Mouse (Mus musculus): ENCODE results near the gene Gm9507. TPM values are rescaled to one million over a fixed set of nuclear protein-coding genes. Genes with fewer than 3 reads are reported as not detected.
"Not testable (repeated sequence)": the region's sequence is repeated elsewhere in the genome, so short reads cannot be mapped to it uniquely, and the experiment has no call there.

Gene Gm9507
- total RNA-seq (2021): not detected
- long read RNA-seq, experiment 1: 0 reads
- long read RNA-seq, experiment 2: 0 reads

DNA sequence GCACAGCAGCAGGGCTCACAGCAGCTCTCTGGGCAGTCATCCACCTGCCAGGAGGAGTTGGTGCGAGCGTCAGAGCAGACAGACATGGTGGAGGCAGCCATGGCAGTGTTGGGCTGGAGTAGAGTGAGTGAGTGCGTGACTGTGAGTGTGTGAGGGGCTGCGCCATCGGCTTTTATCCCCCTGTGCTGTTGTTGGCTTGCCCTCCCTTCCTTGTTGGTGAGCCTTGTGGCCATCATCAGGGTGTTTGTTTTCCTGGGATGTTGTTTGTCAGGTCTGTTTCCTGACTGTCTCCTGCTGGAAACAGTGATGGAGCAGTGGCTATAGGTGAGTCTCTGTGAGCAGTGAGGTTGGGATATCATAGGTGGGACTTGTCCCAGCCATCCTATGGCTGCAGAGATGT, at the start of gene Gm9507:
Gm9507 (minus strand) TSS at position 101 of the 400 bp plus-strand sequence.
- no peak for DNase-seq (ENCODE audit: low spot score in 2 of 2)

DNA sequence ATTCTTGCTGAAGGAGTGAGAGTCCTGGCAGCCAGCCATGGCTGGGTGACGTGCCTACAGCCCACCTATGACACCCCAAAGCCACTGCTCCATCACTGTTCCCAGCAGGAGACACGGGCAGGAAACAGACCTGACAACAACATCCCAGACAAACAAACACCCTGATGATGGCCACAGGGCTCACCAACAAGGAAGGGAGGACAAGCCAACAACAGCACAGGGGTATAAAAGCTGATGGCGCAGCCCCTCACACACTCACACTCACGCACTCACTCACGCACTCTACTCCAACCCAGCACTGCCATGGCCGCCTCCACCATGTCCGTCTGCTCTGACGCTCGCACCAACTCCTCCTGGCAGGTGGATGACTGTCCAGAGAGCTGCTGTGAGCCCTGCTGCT, 40.9 kb upstream of the Gm9507 start, which contains the start of gene Gm10318:
Gm10318 (plus strand) TSS at position 301 of the 400 bp plus-strand sequence.
- no peak for DNase-seq (ENCODE audit: low spot score in 2 of 2)

DNA sequence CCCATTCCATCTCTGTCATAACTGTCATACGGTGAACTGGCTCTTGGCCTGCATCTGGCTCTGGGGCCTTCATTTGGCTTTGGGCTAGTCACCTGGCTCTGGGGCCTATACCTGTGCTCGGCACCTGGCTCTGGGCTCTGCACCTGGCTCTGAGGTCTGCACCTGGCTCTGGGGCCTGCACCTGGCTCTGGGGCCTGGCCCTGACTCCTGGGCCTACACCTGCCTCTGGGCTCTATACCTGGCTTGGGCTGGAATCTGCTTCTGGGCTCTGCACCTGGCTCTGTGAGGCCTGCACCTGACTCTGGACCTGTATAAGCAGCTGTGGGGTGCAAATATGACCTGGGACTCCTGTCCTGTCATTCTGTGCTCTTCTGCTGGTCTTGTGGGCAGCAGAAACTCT, 35.9 kb upstream of the Gm9507 start:
- DNase-seq (ENCODE audit: low spot score in 2 of 2): no peak

DNA sequence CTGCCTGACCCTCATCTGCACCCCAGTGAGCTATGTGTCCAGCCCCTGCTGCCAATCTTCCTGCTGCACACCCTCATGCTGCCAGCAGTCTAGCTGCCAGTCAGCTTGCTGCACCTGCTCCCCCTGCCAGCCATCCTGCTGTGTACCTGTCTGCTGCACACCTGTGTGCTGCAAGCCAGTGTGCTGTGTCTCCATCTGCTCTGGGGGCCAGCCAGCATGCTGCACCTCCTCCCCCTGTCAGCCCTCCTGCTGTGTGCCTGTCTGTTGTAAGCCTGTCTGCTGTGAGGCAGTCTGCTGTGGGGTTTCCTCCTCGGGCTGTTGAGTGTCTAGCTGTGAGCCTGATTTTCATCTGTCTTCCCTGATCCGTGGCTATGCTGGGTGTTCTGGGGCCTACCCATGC, 35.3 kb upstream of the Gm9507 start:
- no peak for DNase-seq (ENCODE audit: low spot score in 2 of 2)

DNA sequence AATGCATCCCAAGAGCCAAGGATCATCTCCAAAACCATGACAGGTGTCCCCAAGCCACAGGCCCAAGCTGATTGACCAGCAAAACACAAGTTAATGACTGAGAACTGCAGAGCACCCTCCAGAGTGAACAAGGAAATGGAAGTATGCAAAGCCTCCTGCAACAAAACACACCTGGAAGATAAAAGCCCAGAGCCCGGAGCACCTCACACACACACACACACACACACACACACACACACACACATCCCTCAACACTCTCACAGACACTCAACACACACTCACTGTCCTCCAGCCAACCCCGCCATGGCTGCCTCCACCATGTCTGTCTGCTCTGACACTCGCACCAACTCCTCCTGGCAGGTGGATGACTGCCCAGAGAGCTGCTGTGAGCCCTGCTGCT, 34.9 kb upstream of the Gm9507 start, which contains the start of gene Gm36176:
Gm36176 (plus strand) TSS at position 301 of the 400 bp plus-strand sequence.
- DNase-seq (ENCODE audit: low spot score in 2 of 2): no peak

DNA sequence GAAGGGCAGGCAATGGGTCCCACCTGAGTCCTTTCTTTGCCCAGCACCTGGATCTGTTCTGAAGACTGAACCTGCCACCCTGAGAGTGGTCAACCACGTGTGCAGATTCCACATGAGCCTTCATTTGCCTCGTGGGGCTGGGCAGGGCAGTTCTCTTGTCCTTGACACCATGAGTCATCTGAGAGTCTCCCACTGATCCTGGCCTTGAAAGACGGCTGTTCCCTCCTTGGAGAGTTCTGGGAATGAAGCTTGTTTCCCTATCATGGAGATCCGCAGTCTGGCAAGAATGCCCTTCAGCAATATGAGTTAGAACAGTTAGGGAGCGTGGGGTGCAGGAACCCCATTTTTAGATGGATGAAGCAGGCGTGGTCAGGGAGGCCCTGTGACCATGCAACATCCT, 27.4 kb upstream of the Gm9507 start:
- no peak for DNase-seq (ENCODE audit: low spot score in 2 of 2)

DNA sequence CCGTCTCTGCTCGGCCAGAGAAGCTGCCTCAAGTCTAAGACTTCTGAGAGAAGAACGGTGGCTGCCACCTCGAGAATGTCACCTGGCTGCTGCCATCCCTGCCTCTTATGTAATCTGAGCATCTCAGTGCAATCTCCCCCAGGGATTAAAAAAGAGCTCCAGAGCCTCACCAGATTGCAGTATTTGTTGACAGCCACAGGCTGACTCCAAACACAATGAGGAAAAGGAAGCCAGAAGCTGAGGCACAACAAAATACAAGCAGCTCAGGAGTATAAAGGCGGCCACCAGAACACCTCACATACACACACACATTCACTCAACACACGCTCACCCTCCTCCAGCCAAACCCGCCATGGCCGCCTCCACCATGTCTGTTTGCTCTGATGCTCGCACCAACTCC, 24.0 kb upstream of the Gm9507 start, which contains the start of gene Krtap10-10:
Krtap10-10 (plus strand) TSS at position 301 of the 400 bp plus-strand sequence.
- DNase-seq (ENCODE audit: low spot score in 2 of 2): no peak

DNA sequence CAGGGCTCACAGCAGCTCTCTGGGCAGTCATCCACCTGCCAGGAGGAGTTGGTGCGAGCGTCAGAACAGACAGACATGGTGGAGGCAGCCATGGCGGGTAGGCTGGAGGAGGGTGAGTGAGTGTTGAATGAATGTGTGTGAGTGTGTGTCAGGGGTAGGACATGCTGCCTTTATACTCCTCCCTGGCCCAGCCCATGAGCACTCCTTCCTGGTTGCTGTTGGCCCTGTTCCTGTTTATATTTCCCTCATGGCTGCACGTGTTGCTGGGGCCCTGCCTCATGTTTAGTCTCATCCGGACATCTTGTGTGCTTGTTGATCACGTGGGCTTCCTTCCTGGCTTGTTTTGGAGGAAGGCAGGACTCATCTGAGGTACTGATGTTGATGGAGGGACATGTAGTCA, 15.3 kb upstream of the Gm9507 start, which contains the start of gene Krtap10-4:
Krtap10-4 (minus strand) TSS at position 145 of the 400 bp plus-strand sequence.
- DNase-seq (ENCODE audit: low spot score in 2 of 2): no peak

DNA sequence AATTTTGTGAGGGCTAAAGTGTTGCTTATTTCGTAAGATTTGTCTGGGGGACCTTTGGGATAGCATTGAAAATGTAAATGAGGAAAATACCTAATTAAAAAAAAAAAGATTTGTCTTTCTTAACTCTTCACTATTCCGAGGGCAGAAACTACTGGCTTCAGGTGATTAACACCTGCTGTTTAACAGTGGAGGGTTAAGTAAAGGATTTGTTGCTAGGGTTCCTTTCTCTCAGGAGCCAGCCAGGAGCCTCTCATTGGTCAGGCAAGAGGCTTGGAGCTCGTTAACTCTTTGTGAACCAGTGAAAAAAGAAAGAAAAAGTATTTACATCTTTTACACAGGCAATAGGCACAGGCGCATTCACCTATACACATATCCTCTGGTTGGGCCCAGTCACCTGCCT, 7.6 kb upstream of the Gm9507 start:
- no peak for DNase-seq (ENCODE audit: low spot score in 2 of 2)

DNA sequence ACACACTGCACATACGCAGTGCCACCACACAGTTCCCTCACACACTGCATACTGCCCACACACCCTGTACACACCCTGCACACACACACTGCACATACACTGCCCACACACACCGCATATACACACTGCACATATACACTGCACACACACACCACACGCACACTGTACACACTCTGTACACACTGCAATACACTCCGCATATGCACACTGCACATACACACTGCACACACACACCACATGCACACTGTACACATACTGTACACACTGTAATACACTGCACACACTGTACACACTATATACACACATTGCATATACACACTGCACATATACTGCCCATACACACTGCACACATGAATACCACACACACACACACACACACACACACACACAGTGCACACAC, 6.9 kb upstream of the Gm9507 start:
- DNase-seq (ENCODE audit: low spot score in 2 of 2): no peak

DNA sequence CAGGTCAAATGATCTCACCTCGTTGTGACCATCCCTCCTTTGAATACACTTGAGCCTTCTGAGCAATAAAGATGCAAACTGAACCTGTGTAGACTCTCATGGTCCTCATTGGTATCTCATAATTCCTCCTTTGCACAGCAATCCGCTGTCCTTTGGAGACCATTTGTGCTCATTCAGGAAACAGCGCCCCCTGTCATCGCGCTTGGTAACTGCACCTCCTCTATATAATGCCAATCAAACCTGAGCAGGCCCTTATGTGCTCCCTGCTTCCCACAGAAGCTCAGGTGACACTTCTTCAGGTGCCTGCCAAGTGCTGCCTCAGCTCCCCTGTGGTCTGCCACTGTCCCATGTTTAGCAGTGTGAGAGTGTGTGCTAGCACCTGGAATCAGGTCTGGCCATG, 3.9 kb upstream of the Gm9507 start:
- DNase-seq (ENCODE audit: low spot score in 2 of 2): no peak

DNA sequence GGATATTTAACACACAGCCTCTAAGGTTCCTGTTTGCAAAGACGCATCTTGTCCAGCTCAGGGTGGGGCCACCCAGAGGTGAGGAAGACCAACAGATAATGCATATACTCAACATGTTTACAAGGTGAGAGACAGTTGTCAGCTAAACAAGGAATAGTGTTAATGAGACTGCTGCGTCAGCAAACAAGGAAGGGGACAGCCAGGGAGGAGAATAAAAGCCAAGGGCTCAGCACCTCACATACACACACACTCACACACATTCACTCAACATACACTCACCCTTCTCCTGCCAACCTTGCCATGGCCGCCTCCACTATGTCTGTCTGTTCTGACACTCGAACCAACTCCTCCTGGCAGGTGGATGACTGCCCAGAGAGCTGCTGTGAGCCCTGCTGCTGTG, 2.7 kb upstream of the Gm9507 start, which contains the start of gene Gm2696:
Gm2696 (plus strand) TSS at position 301 of the 400 bp plus-strand sequence.
- DNase-seq (ENCODE audit: low spot score in 2 of 2): no peak

DNA sequence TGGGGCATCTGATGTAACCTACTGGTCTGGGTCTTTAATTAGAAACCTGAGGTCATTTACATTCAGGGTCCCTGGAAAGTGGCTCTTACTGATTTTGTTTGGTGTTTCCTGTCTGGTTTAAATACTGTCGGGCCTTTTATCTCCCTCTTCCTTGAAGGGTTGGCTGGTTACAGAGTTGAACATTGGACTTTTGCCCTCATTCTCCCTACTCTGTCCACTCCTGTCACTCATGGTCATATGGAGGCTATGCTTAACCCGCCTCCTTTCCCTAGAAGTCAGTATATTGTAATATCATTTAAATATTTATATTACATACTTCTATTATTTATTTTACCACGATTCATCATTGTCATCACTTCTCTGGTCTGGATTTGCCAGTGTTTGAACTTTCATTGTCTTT, 7.5 kb downstream of the Gm9507 start:
- no peak for DNase-seq (ENCODE audit: low spot score in 2 of 2)

DNA sequence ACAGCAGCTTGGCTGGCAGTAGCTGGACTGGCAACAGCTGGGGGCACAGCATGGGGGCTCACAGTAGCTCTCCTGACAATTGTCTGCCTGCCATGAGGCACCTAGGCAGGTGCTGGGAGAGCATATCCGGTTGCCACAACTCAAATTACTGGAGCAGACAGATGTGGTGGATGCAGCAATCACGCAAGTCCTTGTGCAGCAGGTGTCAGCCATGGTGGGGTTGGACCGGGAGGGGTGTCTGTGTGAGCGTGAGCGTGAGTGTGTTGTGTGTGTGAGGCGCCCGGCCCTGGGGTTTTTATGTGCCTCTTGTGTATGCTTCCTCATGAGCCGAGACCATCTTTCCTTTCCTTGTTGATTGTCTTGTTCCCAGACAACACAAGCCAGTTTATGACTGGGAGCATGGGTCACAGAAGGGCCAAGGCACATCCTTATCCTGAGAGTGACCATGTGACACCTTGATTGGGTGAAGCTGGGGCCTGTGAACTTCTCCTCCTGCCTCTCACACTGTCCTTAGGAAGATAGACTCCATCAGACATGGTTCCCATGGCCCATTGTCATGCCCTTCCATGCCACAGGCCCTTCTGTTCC, 12.6 kb downstream of the Gm9507 start, which contains the start of gene Gm19668:
Gm19668 (minus strand) TSS at position 213 of the 588 bp plus-strand sequence.
- no peak for DNase-seq (ENCODE audit: low spot score in 2 of 2)

DNA sequence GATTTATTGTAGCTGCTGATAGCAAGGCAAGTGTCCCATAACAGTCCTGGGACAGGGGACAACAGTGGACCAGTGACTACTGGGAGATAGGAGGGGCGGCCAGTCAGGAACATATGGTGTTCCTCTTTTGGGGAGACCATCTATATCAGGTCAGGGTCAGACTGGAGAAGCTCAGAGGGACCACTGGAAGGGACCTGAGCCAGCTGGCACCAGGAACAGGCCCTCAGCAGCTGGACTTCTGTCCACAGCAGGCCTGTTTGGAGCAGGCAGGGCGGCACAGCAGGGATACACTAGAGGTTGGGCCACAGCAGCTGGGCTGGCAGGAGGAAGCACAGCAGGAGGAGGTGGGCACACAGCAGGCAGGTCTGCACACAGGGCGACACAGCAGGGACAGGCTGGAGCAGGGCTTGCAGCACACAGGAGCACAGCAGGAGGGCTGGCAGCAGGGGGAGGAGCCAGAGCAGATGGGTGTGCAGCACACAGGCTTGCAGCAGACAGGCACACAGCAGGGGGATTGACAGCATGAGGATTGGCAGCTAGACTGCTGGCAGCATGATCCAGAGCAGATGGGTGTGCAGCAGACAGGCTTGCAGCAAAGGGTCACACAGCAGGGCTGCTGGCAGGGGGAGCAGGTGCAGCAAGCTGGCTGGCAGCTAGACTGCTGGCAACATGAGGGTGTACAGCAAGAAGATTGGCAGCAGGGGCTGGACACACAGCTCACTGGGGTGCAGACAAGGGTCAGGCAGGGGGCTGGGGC, 13.3 kb downstream of the Gm9507 start:
- not testable (repeated sequence) for DNase-seq (ENCODE audit: low spot score in 2 of 2)

DNA sequence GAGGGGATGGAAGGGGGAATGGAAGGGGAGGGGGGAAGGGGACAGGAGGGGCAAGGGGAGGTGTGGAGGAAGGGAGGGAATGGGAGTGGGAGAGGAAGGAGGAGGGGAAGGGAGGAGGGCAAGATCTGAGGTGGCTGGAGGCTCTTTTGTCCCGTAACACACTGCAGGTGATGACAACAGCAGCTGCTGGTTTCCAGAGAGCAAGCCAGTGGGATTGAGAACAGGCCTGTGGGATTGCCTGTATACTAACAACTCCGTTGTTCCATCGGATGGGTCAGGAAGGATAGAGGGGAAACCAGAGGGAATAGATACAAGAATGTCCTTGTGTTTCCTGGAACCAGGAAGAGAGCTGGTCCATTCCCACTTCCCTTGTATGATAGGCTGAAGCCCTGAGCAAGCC, 14.0 kb downstream of the Gm9507 start:
- no peak for DNase-seq (ENCODE audit: low spot score in 2 of 2)

DNA sequence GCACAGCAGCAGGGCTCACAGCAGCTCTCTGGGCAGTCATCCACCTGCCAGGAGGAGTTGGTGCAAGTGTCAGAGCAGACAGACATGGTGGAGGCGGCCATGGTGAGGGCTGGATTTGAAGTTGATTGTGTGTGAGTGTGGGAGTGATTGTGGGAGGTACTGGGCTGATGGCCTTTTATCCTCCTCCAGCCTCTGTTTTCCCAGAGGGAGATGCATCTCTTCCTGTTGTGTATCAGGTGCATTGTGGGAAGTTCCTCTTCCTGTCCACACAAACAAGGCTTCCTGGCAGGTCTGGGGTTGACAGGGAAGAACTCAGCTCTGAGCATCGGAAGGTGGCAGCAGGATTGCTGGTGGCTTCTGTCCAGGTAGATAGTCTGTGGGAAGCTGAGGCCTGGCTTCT, 16.7 kb downstream of the Gm9507 start, which contains the start of gene Gm9639:
Gm9639 (minus strand) TSS at position 101 of the 400 bp plus-strand sequence.
- DNase-seq (ENCODE audit: low spot score in 2 of 2): no peak

DNA sequence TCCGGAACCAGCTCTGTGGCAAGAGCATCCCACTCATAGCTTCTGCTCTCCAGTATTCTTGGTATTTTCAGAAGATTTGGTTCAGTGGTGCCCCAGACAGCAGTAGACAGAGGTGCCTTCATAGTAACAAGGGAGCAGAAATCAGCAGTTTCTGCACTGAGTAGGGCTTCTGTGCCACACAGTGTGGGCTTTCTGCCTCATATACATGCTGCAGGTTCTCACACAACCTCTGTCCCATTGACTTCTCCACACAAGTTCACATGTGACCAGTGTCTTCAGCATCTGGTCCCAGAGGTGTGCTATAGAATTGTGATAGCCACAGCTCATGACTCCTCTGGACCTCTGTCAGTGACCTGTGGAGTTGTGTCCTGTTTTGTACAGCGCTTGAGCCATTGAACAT, 23.0 kb downstream of the Gm9507 start:
- DNase-seq (ENCODE audit: low spot score in 2 of 2): no peak

DNA sequence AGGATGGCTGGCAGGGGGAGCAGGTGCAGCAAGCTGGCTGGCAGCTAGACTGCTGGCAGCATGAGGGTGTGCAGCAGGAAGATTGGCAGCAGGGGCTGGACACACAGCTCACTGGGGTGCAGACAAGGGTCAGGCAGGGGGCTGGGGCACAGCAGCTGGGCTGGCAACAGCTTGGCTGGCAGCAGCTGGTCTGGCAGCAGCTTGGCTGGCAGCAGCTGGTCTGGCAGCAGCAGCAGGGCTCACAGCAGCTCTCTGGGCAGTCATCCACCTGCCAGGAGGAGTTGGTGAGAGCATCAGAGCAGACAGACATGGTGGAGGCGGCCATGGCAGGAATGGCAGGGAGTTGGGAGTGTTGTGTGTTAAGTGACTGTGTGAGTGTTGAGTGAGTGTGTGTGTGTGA, 23.8 kb downstream of the Gm9507 start, which contains the start of gene Gm7137:
Gm7137 (minus strand) TSS at position 325 of the 400 bp plus-strand sequence.
- DNase-seq (ENCODE audit: low spot score in 2 of 2): not testable (repeated sequence)

DNA sequence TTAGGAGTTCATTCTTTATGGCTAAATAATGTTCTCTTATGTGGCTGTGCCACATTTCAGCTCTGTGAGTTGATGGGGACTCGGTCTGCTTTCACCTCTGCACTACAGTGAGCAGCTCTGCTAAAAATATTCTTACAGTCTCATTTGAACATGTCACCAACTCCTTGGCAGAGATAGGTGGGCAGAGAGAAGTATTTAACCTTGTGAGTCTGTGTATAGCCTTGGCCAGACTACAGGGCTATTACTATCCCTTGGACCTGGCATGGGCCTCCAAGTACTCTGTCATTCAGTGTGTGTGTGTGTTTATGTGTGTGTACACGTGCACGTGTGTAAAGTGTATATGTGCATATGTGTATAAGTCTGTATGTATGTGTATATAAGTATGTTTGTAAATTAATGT, 28.2 kb downstream of the Gm9507 start:
- not testable (repeated sequence) for DNase-seq (ENCODE audit: low spot score in 2 of 2)

DNA sequence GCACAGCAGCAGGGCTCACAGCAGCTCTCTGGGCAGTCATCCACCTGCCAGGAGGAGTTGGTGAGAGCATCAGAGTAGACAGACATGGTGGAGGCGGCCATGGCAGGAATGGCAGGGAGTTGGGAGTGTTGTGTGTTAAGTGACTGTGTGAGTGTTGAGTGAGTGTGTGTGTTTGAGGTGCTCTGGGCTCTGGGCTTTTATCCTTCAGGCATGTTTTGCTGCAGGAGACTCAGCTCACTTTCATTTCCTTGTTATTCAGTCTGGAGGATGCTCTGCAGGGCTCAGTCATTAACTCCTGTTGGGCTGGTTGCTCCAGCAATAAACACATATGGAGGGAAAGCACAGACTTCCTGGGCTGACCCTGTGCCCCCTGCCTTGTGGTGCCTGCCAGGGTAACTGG, 29.2 kb downstream of the Gm9507 start, which contains the start of gene Gm3250:
Gm3250 (minus strand) TSS at position 101 of the 400 bp plus-strand sequence.
- DNase-seq (ENCODE audit: low spot score in 2 of 2): not testable (repeated sequence)

DNA sequence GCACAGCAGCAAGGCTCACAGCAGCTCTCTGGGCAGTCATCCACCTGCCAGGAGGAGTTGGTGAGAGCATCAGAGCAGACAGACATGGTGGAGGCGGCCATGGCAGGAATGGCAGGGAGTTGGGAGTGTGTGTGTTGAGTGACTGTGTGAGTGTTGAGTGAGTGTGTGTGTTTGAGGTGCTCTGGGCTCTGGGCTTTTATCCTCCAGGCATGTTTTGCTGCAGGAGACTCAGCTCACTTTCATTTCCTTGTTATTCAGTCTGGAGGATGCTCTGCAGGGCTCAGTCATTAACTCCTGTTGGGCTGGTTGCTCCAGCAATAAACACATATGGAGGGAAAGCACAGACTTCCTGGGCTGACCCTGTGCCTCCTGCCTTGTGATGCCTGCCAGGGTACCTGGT, 34.8 kb downstream of the Gm9507 start, which contains the start of gene Gm7138:
Gm7138 (minus strand) TSS at position 101 of the 400 bp plus-strand sequence.
- not testable (repeated sequence) for DNase-seq (ENCODE audit: low spot score in 2 of 2)
